Mouse (Mus musculus) kidney, postnatal 14 days (tissue): ENCODE measurements at regions not wholly inside any gene's neighbourhood (a gene's known extent, or its start where the extent isn't known, plus 50 kb on each side); places are given as distances from the start of the nearest gene placed in this dataset.

ENCODE experiments used
- DNase-seq: peaks from one replicate; pipeline ENCODE4 v3.0.0; 2022; ENCODE audit warnings: mixed read lengths

DNA sequence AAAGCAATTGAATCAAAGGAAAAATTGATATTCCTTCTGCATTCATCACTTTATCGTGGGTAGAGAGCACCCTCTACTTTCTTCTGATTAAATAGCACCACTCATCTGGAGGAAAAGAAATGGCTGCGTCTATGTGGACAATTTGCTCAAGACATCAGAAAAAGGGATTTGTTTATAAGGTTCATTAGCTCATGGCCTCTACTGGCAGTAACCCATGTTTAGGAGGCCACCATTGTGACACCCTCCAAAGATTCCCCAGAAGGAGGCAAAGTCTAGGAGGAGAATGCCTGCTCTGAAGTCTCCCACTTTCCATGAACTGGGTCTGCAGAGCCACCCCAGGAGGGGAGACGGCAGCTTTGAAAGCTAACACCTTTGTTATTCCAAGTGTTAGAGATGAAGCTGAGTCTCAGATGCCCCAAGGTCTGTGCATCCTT lies 147.2 kb upstream of the Plscr5 start:
- DNase-seq: no peak

DNA sequence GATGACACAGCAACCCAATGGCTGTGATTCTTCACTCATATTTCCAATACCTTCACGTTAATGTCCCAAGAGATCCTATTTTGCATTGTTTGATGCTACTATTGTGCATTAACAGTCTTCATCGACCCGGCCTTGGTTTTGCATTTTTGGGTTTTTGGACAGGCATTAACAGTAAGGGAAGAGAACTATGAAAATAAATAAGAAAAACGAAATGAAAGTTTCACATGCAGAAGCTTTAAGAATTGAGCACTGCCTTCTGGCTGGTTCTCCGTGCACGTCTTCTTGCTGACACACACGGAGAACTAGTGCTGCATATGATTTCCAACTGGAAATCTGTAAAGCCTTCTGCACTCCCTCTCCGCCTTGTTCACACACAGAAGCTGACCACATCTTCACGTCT lies 148.6 kb upstream of the Plscr5 start:
- DNase-seq: no peak

DNA sequence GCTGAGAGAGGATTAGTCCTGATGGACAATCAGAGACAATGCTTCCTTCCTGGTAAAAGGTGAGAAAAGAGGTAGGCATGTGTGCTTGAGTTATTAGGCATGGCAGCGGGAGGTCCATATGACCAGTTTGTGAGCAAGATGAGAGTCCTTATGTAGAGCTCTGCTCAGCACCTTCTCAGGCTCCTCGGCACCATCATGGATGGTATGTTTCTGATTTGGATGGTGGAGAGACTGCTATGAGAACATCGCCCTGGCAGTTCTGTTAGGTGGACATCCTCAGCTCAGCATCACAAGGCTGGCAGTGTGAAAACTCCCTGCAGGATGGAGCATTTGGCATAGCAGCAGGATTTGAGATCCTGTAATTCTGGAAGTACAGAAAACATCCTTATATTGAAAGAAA lies 176.2 kb upstream of the Plscr5 start:
- DNase-seq: no peak

DNA sequence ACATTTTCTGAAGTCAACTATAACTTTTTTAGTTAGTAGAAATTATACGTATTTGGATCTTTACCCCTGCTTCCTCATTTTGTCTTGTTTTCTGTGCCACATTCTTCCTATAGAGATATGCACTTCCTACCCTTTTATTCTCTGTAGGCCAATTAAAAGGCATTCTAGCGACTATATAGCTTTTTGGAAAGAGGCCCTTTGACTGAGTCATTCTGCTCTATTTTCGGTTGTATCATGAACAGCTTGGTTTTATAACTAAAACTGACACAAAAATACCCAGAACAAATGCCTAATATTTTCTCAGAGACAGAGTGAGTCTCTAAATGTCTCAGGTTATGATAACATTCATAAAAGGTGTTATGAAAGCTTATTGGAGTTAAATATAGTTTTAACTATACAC lies 176.8 kb upstream of the Plscr5 start:
- DNase-seq: no peak

DNA sequence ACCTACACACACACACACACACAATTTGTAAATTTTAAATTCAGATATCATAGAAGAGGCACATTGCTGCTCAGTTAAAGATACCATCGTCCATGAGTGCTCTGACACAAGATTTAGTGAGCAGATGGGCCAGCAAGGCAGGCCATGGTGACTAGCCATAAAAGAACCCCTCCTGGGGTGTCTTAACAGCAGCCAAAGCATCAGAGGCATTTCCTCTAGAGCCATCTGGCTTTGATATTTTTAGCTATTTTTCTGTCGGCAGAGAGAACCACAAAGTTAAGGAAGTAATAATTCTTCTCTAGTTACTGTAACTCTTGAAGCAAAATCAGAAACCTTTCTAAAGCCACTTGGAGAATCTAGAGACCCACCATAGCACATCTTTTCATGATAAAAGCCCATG lies 204.5 kb upstream of the Plscr5 start:
- DNase-seq: peak; percentile 17

DNA sequence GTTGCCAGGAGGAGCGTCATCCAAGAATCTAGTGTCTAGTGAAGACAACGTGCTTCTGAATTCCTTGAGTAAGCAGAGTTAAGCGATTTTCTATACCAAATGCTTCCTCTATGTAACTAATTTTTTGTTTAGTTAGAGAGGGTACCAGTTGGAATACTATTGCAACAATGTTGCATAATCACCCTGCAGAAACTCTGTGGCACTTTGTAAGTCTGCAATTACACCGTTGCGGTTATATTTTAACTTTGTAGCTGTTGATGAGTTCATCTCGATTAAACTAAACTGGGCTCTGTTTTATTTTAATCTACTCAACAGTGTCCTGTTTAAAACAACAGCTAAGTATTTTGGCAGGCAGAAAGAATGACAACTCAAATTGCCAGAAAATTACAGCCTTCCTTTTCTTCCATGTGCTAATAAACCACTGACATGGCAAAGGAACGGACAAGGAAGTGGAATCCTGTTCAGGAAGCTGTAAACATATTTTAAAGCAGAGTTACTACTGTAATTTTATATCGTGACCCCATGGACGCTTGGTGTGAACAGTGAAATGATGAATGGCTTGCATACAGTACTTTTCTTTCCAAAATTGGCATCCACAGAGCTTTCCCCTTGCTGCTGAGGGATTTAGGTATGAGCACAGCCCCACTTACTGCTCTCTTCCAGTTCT lies 210.6 kb upstream of the Plscr5 start:
- DNase-seq: peak; percentile 4

DNA sequence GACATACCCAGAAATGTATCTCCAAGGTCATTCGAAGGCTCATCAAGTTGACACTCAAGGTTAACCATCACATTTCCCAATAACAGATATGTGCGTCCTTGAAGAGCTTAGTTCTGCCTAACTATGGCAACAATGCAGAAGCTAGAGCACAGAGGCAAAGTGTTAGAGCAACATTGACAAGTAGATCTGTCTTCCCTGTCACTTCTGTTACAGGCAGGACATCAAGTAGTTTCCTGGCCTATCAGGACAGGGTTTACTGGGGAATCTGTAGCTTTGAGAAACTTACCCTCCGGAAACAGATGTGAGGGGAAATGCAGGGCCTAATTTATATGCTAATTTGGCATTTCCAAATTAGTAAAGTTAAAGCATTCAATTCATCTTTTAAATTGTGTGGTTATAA lies 211.2 kb upstream of the Plscr5 start:
- DNase-seq: no peak

DNA sequence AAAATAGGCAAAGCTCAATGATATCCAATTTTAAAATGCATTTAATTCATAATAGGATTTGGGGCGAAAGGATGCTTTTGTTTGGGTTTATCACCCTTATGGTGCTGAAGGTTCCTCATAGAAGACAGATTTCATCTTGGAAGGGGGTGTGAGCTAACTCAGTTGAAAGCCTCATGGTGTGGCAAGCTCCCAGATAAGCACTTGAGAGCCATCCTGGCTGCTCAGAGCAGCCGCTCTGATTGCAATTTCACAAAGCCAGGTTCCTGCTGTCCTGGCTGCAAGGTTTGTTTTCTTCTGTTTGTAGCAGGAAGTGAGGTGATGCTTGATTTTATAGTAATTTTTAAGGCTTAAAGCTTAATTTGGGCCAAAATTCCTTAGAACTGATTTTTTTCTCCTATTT lies 228.7 kb upstream of the Plscr5 start:
- no peak for DNase-seq

DNA sequence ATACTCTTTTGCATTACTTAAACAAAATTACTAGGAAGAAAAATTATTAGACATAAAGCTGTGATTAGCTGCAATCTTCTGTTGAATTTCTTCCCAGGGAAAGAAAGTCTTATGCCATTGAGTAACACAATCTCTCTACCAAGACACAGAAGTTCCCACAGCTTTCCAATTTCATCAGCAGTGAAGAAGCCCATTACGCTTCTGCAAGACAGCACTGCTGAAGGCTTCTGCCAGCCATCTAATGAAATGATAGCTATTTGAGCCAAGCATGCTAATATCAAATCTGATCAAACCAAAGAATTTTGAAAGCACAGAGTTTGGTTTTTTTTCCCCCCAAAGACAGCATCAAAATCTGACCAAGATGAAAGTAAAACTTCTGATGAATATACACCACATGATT lies 230.0 kb upstream of the Plscr5 start:
- DNase-seq: no peak

DNA sequence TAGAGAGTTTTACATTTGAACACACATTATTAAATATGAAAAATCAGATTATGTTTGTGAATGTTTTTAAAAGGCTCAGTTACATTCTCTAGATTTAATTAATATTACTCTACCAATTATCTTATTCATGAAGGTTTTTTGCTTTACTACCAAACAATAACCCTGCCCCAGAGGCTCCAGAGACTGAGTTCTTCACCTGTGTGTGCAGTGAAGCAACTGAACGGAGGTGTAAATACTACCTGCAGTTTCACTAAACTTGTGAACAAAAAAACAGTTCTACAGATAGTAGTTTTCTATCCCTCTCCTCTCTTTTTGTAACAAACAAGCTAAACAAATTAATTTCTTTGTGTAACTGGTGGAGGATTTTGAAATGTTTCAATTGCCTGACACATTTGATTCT lies 231.1 kb upstream of the Plscr5 start:
- no peak for DNase-seq

DNA sequence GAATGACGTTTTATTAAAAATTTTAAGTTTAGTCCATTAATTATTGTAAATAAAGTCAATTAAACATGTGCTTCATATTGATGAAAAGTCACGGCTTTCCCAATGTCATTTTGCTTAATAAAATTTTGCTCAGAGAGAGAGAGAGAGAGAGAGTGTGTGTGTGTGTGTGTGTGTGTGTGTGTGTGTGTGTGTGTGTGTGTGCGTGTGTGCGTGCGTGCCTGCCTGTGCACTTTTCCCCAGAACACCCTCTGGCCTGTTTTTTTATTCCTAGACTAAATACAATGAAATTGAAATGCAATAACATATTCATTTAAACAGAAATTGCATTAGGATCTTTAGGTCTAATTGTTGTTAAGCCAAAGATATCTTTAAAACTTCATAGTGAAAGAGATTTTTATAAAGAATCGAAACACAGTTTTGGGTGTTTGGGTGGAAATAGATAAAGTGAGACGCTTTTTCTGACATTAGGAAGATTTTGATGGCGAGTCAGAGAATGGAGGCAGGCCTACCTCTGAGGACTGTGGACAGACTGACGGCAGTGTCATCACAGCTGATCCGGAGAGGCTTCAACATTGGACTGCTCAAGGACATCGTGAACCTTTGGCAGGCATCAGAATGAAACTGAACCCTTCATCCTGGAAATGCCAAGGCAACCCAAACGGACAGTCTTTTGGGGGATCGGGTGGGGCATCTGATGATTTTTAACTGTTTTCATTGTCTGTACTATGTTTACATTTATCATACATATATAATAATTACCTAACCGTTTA lies 232.0 kb upstream of the Plscr5 start:
- no peak for DNase-seq

DNA sequence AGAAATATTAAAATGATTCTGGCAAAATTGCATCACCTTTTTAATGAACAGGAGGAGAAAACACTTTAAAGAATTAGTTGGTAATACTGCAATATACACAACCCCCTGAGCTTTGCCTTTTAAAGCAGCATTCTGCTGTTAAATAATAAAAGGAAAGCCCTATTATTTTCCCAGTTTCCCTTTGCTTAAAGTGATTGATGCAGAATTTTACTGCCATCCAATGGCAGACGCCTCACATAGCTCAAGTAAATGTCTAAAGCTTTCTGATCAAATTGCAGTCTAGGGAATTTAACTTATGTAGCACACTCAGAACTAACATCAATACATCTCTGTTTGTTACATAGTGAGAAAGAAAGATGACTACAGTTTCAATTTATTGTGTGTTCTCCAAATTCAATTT lies 233.1 kb upstream of the Plscr5 start:
- DNase-seq: no peak

DNA sequence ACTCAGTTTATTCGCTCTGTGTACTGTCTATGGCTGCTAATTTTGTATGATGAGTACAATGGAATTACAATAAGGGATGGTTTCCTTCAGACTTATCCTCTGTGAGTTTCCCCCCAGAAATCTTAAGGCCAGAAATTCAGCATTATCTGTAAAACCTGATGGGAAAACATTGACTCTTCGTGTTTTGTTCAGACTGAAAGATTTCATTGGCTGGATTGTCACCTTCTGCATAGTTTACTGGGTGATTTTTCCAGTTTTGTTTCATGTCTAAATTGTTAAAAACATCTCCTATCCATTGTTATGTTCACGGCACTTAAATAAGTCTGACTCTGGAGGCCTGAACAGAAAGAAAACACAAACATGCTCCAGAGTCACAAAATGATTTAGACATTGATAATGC lies 233.7 kb upstream of the Plscr5 start:
- DNase-seq: no peak

DNA sequence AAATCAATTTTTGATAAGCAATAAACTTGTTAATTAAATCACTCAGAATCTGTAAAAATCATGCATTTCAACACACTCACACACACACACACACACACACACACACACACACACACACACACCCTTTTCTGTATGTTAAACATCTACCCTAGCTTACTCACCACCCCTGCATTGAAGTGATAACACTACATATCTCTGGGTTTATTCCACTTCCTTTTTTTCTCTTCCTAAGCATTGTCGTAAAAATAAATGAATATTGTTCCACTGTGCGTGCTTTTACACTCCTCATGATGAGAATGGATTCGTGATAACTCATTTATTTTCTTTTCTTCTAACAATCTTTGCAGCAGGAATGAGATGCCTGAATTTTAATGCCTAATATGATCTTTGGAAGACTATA lies 234.3 kb upstream of the Plscr5 start:
- DNase-seq: no peak

DNA sequence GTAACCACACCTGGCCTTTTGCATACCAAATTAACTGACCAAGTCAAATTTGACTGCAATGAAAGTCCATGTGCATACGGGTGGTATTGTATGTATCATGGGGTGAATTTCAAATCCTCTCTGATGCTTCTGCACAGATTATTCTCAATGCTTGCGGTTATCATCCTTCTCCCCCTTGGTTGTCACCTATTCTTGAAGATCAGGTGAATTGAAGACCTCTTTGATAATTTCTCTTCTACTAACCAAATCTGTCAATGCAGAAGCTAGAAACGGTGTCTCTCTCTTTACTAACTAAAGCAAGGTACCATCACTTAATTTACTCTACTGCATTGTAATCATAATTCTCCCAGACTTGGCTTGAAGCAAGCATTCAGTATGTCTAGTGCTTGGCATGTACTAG lies 235.7 kb upstream of the Plscr5 start:
- DNase-seq: no peak

DNA sequence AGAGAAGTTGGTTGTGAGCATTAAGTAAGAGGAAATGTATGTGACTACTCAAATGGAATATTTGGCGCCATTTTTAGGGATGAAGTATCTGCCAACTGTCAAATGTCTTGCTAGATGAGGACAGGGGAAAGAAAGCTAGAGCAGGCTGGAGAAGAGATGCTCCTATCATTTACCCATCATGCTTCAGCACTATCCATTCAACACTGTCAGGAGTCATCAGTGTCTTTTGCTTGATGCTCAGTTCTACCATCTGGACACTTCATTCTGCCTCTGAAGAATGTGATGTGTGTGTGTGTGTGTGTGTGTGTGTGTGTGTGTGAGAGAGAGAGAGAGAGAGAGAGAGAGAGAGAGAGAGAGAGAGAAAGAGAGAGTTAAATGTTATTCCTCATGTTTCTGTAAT lies 244.0 kb upstream of the Plscr5 start:
- DNase-seq: no peak

DNA sequence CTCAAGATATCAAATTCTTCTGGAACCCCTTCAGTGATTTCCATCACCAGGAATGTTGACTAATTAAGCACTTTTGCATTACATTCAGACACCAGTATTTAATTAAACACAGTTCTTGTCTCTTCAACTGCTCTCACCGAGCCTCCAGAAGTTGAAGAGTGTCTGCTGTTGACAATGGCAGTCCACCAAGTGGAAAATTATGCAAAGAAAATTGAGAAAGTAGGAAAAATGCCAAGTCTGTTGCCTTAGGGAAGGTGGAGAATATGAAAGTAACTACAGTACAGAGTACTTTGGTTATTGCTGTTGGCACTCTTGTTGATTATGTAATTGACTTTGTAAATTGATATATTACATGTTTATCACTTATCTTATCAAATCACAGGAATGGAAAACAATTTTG lies 250.7 kb upstream of the Plscr5 start:
- DNase-seq: no peak

DNA sequence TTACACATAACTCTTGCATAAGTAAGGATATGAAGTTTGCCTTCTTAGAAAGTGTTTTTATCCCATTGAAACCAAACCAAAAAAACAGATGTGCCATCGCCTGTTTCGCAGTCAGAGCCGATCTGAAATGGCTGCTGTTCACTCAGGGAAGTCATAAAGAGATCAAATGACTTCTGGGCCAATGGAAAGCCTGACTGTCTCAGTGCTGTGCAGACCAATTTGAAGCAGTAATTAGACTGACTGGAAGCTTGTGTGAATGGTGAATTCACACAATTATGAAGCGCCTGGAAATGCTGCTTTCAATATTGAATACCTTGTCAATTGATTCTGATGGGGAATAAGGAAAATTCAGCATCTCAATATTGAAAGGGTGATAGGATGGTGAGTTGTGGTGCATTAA lies 254.0 kb upstream of the Plscr5 start:
- DNase-seq: no peak

DNA sequence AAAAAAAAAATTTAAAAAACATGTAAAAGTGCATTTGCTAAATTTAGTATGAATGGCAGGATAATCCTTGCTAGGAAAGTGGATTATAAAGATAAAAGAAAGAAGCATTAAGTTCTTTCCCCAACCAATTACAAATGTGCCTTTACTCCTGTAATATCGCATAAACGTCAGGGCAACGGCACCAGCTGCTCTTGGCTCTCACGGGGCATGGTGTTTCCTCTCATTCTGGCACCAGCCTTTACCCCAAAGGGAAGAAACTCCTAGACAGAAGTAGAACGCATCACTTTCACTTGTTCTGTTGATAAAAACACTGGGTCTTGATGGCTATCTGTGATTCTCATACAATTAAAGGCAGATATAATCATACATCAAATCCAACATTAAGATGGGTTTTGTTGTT lies 288.7 kb upstream of the Plscr5 start:
- DNase-seq: no peak

DNA sequence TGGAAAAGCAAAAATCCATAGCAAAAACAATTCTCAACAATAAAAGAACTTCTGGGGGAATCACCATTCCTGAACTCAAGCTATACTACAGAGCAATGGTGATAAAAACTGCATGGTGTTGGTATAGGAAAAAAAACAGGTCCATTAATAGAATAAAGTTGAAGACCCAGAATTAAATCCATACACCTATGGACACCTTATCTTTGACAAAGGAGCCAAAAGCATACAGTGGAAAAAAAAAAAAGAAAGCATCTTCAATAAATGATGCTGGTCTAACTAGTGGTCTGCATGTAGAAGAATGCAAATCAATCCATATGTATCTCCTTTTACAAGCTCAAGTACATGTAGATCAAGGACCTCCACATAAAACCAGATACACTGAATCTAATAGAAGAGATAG lies 291.8 kb upstream of the Plscr5 start:
- no peak for DNase-seq

DNA sequence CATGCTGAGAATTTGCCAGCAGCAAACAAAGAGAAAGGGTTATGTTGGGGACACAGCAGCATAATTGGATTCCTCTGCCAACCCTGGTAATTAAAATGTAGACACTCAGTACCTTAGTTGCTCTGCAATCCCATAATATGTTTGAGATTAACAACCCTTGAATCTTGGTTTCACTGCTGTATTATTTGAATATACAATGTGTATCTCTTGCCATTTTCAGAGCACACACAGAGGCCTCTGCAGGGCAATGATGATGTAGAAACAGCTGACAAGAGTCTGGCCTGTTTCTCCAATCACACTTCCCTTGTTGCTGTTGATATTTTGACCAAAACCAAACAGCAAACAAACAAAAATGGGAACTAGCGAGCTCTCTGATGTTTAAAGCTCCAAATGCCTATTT lies 315.9 kb upstream of the Plscr5 start:
- no peak for DNase-seq

DNA sequence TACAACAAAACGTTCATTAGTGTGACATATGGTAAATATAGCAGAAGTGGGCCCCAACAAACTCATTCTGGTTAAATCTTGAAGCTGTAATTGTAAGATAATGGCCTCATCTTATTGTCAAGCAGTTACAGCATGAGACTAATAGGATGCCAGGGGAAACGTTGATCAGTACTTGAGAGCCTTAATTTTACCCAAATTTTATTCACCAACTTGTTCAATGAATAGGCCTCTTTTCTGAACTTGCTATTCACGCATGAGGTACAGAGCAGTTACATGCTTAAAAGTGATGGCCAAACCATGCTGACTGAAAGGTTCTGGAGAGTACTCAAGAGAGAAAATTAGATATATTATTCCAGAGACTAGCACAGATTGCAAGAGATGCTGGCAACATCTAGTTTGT lies 361.2 kb upstream of the Plscr5 start:
- DNase-seq: no peak

DNA sequence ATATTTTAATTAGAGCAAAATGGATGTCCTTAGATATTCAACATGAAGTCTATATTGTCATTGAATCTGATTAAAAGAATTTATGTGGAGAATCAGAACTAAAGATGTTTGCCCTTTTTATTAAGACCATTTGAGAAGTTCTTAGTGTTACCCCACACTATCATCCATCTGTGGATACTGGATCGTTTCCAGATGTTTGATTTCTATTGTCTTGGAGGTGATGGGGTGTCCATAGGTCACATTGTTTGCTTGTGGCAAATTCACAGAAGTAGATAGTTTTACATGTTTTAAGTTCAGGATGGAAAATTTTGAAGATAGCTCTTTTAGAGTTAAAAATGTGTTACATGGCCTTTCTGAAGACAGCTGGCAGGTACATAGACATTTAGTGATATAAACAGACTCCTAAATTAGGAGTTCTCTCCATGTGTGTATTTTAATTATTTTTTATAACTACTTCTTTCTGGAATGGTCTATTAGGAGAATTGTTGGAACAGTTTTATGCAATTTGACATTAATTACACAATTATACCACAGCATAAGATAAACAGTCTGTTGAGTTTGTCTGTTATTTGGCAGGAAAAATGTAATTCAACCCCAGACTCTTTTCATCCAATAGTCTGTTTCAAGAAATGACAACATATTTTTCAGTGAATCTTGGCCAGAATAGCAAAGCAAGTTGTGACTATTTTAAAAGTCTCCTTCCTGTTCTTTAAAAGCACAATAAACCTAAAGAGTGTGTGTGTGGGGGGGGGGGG lies 368.8 kb upstream of the Plscr5 start:
- no peak for DNase-seq
